Mouse (Mus musculus) small intestine, adult 2 months (tissue): ENCODE data around the gene Nanos3.

ENCODE experiments used
- CTCF ChIP-seq: fragments of 200-500 bp; IDR thresholded peaks from 2 replicates; pipeline ENCODE4 v1.5.1; 2012; ENCODE audit warnings: low read depth, mild to moderate bottlenecking, control low read depth, inconsistent platforms, low read length, moderate library complexity, mixed read lengths; ENCODE audit not compliant: insufficient replicate concordance, insufficient read length; ENCODE audit errors: extremely low read depth
- POLR2A ChIP-seq: fragments of 200-500 bp; IDR thresholded peaks from 2 replicates; pipeline ENCODE4 v1.6.1; 2012; ENCODE audit warnings: low read depth, mild to moderate bottlenecking, control low read depth, inconsistent platforms, low read length, moderate library complexity

DNA sequence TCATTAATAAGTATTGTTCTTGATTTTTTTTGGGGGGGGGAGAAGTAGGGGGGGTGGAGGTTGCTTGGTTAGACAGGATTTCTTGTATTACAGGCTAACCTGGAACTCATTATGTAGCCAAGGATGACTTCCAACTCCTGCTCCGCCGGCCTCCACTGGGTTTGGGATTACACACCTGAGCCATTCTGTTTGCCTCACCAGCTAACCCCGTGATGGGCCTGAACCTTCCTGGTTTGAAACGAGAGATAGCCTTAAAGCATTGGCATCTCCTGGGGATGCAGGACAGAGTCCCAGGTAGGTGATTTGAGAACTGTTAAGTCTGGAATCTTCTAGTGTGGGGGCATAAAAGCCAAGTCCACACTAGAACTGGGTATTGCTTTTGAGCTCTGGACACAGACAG lies 8.1 kb upstream of the Nanos3 start:
- TF ChIP-seq POLR2A (no peak), CTCF (no peak)
